10 mouse cellular contexts compared by ENCODE assay signal in the genomic region with DNA sequence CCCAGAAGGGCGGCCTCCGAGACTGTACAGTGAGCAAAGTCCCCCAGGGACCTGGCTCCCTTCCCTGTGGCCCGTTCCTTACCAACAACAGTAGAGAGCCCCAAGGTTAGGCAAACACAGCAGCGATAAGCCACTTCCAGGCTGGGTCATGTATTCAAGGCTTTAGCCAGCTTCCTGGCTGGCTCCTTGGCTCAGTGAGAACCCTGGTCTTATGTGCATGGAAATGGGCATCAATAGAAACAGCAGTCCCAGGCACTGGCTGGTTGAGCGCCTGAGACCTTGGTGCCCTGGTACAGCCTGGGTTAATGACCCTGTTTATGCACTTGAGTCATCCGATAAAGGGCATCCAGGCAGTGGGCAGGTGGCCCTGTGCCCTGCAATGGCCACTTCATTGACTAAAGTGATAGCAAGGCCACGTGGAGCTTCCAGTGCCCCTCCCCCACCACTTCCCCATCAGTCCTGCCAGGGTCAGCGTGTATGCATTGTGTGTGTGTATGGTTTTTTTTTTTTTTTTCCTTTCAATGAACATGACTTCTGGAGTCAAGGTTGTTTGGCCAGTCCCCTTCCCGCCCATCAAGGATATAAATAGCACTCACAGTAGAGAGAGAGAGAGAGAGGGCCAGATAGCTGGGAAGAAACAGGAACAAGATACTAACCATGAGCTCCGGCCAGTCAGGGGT. TPM values are rescaled to one million over a fixed set of nuclear protein-coding genes. Genes with fewer than 3 reads are reported as not detected.
DNase-seq lines count a peak whose midpoint lies in the region; ATAC-seq and TF ChIP-seq lines count a peak whose summit lies in the region.
"Had no signal": no experiment of that assay in that cellular context is flagged by ENCODE, and none has a peak within 500 bp of the region (broad histone marks: within the 10 kb centered on the region; RNA-seq: fewer than 3 reads in every experiment).

TSS of gene Nr0b2 (plus strand) at position 609 of the 680 bp plus-strand sequence.

- no peak within 1 kb of the TSS for H3K4me2 ChIP-seq in hindbrain, embryonic 11.5 days (replicated peaks; ENCODE audit: low read depth, low read length)
- H3K4me2 ChIP-seq in heart, embryonic 16.5 days (ENCODE audit: low read depth, low read length), result peak within 1 kb of the TSS; percentile 75
- H3K4me2 ChIP-seq in hindbrain, postnatal 0 days (ENCODE audit: low read depth, low read length), result no peak within 1 kb of the TSS

- WGBS in hindbrain, embryonic 10.5 days, result 74% methylated on average over 10 of the region's 10 CpGs
- 75% methylated on average over 10 of the region's 10 CpGs for WGBS in hindbrain, embryonic 11.5 days
- WGBS in heart, embryonic 16.5 days, result 42% methylated on average over 10 of the region's 10 CpGs
- WGBS in macrophage (ENCODE audit: missing documents), result 53% methylated on average over 10 of the region's 10 CpGs
- 64% methylated on average over 10 of the region's 10 CpGs for WGBS in hindbrain, postnatal 0 days

- no peak within 1 kb of the TSS for H3K4me3 ChIP-seq in hindbrain, embryonic 10.5 days
- H3K4me3 ChIP-seq in hindbrain, embryonic 11.5 days (ENCODE audit: low read depth, low read length), result no peak within 1 kb of the TSS
- peak within 1 kb of the TSS; percentile 64 for H3K4me3 ChIP-seq in heart, embryonic 16.5 days (ENCODE audit: low read length)
- no peak within 1 kb of the TSS for H3K4me3 ChIP-seq in macrophage (ENCODE audit: inconsistent target)
- H3K4me3 ChIP-seq in hindbrain, postnatal 0 days (ENCODE audit: low read length), result no peak within 1 kb of the TSS

- H3K27me3 ChIP-seq in hindbrain, embryonic 10.5 days (ENCODE audit: insufficient read depth, poor library complexity, severe bottlenecking), result peaks cover 27% of the 10 kb centered on the region
- no peaks in the 10 kb centered on the region for H3K27me3 ChIP-seq in hindbrain, embryonic 11.5 days (ENCODE audit: control insufficient read depth, insufficient read depth, low read length)
- H3K27me3 ChIP-seq in heart, embryonic 16.5 days (ENCODE audit: control insufficient read depth, insufficient read depth, low read length), result no peaks in the 10 kb centered on the region
- H3K27me3 ChIP-seq in hindbrain, postnatal 0 days (ENCODE audit: insufficient read depth, low read length), result no peaks in the 10 kb centered on the region

- ATAC-seq in hindbrain, embryonic 11.5 days (ENCODE audit: low FRiP score), result no peak
- peak; percentile 74 for ATAC-seq in heart, embryonic 16.5 days (replicated peaks; ENCODE audit: extremely low read depth, insufficient read depth, low FRiP score)
- ATAC-seq in activated CD4-positive, CD25-positive, alpha-beta regulatory T cell, adult 4 months, result no peak
- ATAC-seq in hindbrain, postnatal 0 days, result no peak

- no peaks in the 10 kb centered on the region for H3K36me3 ChIP-seq in hindbrain, embryonic 10.5 days
- H3K36me3 ChIP-seq in hindbrain, embryonic 11.5 days (ENCODE audit: control insufficient read depth, insufficient read depth, low read length), result no peaks in the 10 kb centered on the region
- H3K36me3 ChIP-seq in heart, embryonic 16.5 days (ENCODE audit: control insufficient read depth, insufficient read depth), result no peaks in the 10 kb centered on the region
- no peaks in the 10 kb centered on the region for H3K36me3 ChIP-seq in macrophage (ENCODE audit: inconsistent target)
- H3K36me3 ChIP-seq in hindbrain, postnatal 0 days (ENCODE audit: insufficient read depth, low read length), result no peaks in the 10 kb centered on the region

- H3K9ac ChIP-seq in hindbrain, embryonic 11.5 days (ENCODE audit: low read depth, low read length), result no peak within 1 kb of the TSS
- peak within 1 kb of the TSS; percentile 81 for H3K9ac ChIP-seq in heart, embryonic 16.5 days (ENCODE audit: low read length)
- H3K9ac ChIP-seq in hindbrain, postnatal 0 days (replicated peaks; ENCODE audit: low read length), result no peak within 1 kb of the TSS
- H3K9ac ChIP-seq: liver, embryonic 14.5 days had no signal

- no peaks in the 10 kb centered on the region for H3K9me3 ChIP-seq in hindbrain, embryonic 10.5 days
- H3K9me3 ChIP-seq in hindbrain, embryonic 11.5 days (ENCODE audit: control insufficient read depth, low read length), result no peaks in the 10 kb centered on the region
- peaks cover 2% of the 10 kb centered on the region; the same call in 1 of the 2 replicates for H3K9me3 ChIP-seq in heart, embryonic 16.5 days (replicated peaks; ENCODE audit: control insufficient read depth, low read length)
- H3K9me3 ChIP-seq in hindbrain, postnatal 0 days (ENCODE audit: low read length), result no peaks in the 10 kb centered on the region

- TF ChIP-seq CTCF in hindbrain, postnatal 0 days (IDR thresholded peaks at IDR 0.05; ENCODE audit: low read depth), result no peak

- peaks cover 9% of the 10 kb centered on the region for H3K4me1 ChIP-seq in hindbrain, embryonic 10.5 days (replicated peaks)
- H3K4me1 ChIP-seq in hindbrain, embryonic 11.5 days (replicated peaks; ENCODE audit: control insufficient read depth, insufficient read depth, low read length), result no peaks in the 10 kb centered on the region
- H3K4me1 ChIP-seq in heart, embryonic 16.5 days (ENCODE audit: control insufficient read depth, insufficient read depth, low read length), result peaks cover 9% of the 10 kb centered on the region
- H3K4me1 ChIP-seq in hindbrain, postnatal 0 days (ENCODE audit: insufficient read depth, low read length), result no peaks in the 10 kb centered on the region

- H3K27ac ChIP-seq in hindbrain, embryonic 10.5 days, result 0 out of 2 replicates have a peak within 1 kb of the TSS, but pooled peaks have one; percentile 9
- no peak within 1 kb of the TSS for H3K27ac ChIP-seq in hindbrain, embryonic 11.5 days (ENCODE audit: low read depth, low read length)
- H3K27ac ChIP-seq in heart, embryonic 16.5 days (ENCODE audit: low read length), result peak within 1 kb of the TSS; percentile 97
- H3K27ac ChIP-seq in macrophage, result 0 out of 2 replicates have a peak within 1 kb of the TSS, but pooled peaks have one; percentile 1
- no peak within 1 kb of the TSS for H3K27ac ChIP-seq in hindbrain, postnatal 0 days
- H3K27ac ChIP-seq: liver, embryonic 14.5 days had no signal

- DNase-seq in hindbrain, embryonic 10.5 days (ENCODE audit: low spot score), result no peak
- no peak for DNase-seq in hindbrain, embryonic 11.5 days (ENCODE audit: low spot score)
- DNase-seq in adrenal gland, adult 2 months, result peak; percentile 92
- no peak for DNase-seq in hindbrain, postnatal 0 days (ENCODE audit: low spot score)
- DNase-seq in natural killer cell, adult 2 months (ENCODE audit: low spot score in 2 of 2), result no peak
- DNase-seq: gastrocnemius, postnatal 10 days had no signal

- H3K79me2 ChIP-seq in macrophage (ENCODE audit: inconsistent target), result no peaks in the 10 kb centered on the region

RNA-seq across cellular contexts. Expression of gene Nr0b2, which starts in this region (rescaled TPM):
- polyA plus RNA-seq in hindbrain, embryonic 10.5 days (2016; fragmentation: Nextera tagmentation; extraction: Ambion mirVana), result 0.31 TPM in 1 of 2 replicates, not detected in the other
- polyA plus RNA-seq in hindbrain, embryonic 11.5 days (2014; fragmentation: Nextera tagmentation; extraction: Ambion mirVana), result not detected in 2 replicates
- 10 to 100 TPM; 39.9 to 65.5 TPM for total RNA-seq in adrenal gland, adult 2 months (2021)
- 251 and 295 TPM in 2 replicates for polyA plus RNA-seq in adrenal gland, adult 2 months (2012; rRNA removed)
- 20.1 and 22.3 TPM in 2 replicates for polyA plus RNA-seq in heart, embryonic 16.5 days (2015; fragmentation: Nextera tagmentation; extraction: Ambion mirVana)
- total RNA-seq in macrophage (2018; cell fraction: chromatin; rRNA removed), result not detected
- under 1 TPM in 16 of 26 experiments, not detected in 10; 0.13 to 0.81 (median 0.26) TPM for total RNA-seq in macrophage (2018; cell fraction: cytosol; rRNA removed)
- under 1 TPM in 1 of 26 experiments, not detected in 25; 0.89 TPM for total RNA-seq in macrophage (2018; cell fraction: nucleus; rRNA removed)
- polyA plus RNA-seq in macrophage (2018), result 0.21 to 0.88 TPM in 2 of 3 replicates, not detected in the other
- polyA plus RNA-seq in activated CD4-positive, CD25-positive, alpha-beta regulatory T cell, adult 4 months (2017; shearing (Covaris generic)), result not detected
- total RNA-seq in hindbrain, postnatal 0 days (2014; rRNA removed), result 0.47 TPM in 1 of 2 replicates, not detected in the other
- polyA plus RNA-seq in hindbrain, postnatal 0 days (2015; fragmentation: Nextera tagmentation; extraction: Ambion mirVana), result 0.21 and 0.26 TPM in 2 replicates

Comparison
In these comparisons a context has a peak if more than half of its experiments do, and no peak if none do; other contexts are left out.
1. RNA of gene Nr0b2 (total RNA-seq): 39.9 to 65.5 TPM in adrenal gland, adult 2 months; 0.47 TPM in hindbrain, postnatal 0 days; every median in the first group is over 10 times any median in the second.
2. RNA of gene Nr0b2 (polyA plus RNA-seq): 251 to 295 TPM in adrenal gland, adult 2 months and 20.1 to 22.3 TPM in heart, embryonic 16.5 days; 0.31 TPM in hindbrain, embryonic 10.5 days, 0.21 to 0.26 TPM in hindbrain, postnatal 0 days, not detected in activated CD4-positive, CD25-positive, alpha-beta regulatory T cell, adult 4 months, not detected in hindbrain, embryonic 11.5 days and 0.21 to 0.88 TPM in macrophage; every median in the first group is over 10 times any median in the second.
3. RNA of gene Nr0b2 (polyA plus RNA-seq): 251 to 295 TPM in adrenal gland, adult 2 months; 20.1 to 22.3 TPM in heart, embryonic 16.5 days; every median in the first group is over 10 times any median in the second.
4. H3K27ac ChIP-seq: peak in hindbrain, embryonic 10.5 days (single experiment), heart, embryonic 16.5 days (single experiment) and macrophage (single experiment); none in hindbrain, embryonic 11.5 days (single experiment) and hindbrain, postnatal 0 days (single experiment).